Mouse (Mus musculus): ENCODE measurements around the gene Vwa2. TPM values are rescaled to one million over a fixed set of nuclear protein-coding genes. Genes with fewer than 3 reads are reported as not detected.

Gene Vwa2
- total RNA-seq, 2 experiments from 2014 or later, result 0.14 to 0.36 TPM

DNA sequence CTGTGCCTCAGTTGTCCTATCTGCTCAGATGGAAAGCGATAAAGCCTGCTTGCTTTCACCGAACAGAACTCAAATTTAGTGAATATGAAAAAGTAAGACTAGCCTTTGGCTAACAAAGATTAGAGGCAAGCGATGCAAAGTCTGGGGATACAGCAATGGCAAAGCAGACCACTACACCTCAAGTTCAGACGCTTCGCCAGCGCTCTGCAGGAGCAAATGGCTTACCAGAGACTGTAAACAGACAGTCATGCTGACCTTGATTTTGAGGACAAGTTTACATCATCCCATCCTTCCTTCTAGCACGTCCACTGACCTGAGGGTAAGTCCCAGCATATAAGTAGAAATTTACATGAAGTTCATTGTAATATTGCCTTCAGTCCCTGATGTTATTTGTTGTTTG is 72.2 kb downstream of the Vwa2 start:
- no peak for DNase-seq
- intact Hi-C loops (cut with DNase I), result no loop called here

DNA sequence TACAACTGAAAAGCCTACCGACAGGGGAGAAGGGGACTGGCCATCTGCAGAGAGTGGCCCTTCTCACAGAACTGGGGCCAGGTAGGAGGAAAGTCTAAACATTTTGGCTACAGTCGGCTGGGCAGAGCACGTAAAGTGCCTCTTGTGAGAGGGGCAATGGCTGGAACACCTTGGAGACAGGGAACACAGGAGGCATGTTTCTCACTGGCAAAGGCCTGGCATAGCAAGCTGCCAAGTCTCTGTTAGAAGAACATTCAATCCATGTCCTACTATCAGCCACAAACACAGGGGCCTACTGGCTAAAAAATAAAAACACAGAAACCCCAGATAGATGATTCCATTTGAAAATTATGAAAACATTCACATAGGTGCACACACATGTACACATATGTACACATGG is 72.7 kb downstream of the Vwa2 start:
- no peak for DNase-seq
- intact Hi-C loops (cut with DNase I), result no loop called here

DNA sequence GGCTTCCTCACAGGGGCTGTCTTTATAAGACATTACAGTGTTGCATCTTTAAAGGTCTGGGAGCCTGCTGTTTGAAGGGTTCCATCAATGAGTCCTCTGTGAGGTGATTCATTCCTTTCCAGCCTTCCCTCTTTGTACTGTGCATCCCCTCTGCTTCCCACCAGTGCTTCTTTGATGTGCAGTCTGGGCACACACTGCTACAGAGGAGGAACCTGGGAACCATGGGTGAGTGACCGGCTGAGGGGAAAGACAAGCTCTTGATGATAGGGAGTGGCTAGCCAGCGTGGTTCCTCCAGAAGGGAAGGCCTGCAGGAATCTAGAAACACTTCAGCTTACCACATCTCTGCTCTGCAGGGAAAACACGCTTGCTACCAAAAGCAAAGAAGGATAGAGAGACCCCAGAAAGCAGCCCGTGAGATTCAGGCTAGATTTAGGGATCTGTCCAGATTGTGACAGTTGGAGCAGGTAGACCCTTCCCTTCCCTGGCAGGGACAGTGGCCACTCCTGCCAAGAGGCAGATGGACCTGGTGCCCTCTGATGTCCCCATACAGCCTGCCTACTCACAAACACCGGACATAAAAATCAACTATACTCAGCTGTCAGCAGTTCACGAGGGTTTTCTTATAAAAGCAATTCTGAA is 74.0 kb downstream of the Vwa2 start:
- intact Hi-C loops (cut with DNase I), result no loop called here
- peak; percentile 66 for DNase-seq

DNA sequence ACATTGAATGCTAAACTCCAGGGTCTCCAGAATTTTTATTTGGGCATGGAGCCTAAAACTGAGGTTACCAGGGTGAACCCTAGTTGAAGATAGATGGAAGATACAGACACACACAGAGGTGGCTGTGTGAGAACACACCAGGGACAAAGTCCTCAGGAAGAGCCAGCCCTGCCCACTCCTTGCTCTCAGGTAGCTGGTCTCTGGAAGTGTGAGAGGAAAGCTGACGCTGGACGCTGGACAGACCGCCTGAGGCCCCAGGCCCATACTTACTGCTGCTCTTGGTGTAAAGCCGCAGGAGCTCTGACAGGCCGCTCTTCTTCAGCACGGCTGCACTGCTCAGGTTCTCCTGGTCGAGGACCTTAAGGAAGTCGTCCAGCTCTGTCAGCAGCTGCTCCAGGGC is 75.8 kb downstream of the Vwa2 start:
- no peak for DNase-seq
- intact Hi-C loops (cut with DNase I), result no loop called here

DNA sequence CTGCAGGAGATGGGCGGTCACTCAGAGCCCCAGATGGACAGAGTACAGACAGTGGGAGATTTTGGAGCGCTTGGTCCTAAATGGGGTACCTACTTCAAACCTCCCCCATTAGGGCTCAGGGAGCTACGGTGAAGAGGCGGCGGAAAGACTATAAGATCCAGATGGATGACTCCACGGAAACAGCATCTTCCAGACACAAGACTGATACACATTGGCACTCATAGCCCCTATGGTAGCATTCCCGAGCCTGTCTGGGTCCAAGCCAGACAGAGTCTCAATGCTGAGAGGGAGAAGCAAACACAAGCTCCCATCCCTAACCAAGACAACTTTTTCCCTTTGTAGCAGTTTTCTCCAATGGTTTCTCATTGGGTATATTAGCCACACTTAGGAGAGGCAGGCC is 76.8 kb downstream of the Vwa2 start:
- intact Hi-C loops (cut with DNase I), result no loop called here
- DNase-seq, result peak; percentile 23

DNA sequence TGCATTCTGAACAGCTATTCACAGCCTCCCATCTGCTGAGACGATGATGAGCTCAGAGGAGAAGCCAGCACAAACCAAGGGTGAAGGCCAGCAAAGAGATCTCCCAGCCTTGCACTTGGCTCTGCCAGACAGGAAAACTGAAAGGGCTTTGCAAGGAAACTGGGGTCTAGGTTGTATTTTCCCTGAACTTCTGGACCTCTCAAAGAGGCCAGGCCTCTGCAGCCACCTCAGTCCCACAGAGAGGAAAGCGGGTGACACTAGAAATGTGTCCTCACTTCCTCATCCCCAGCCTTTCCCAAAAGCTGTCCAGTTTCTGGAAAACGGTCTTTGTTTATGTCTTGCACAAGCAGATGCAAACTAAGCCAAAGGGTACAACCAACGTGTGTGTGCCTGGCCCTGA is 79.8 kb downstream of the Vwa2 start:
- intact Hi-C loops (cut with DNase I), result no loop called here

DNA sequence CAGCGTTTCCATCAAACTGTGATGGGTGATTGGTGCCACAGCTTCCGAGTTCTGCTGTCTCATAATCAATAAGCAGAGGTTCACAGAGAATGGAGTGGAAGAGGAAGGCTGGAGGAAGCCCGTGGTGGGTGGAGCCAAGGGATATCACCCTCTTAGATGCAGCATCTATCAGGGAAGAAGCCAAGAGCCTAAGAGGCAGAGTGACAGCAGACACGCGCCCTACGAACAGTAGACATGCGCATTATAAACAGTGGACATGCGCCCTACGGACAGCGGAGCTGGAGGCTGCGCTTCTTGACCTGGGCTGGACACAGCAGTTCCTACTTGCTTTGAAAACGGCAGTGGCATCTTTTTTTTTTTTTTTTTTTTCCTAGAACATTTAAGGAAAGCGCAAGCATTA is 80.8 kb downstream of the Vwa2 start:
- DNase-seq, result no peak
- intact Hi-C loops (cut with DNase I), result no loop called here

More for the DNA sequence above, 79.8 kb downstream of the Vwa2 start:
- no peak for DNase-seq

DNA sequence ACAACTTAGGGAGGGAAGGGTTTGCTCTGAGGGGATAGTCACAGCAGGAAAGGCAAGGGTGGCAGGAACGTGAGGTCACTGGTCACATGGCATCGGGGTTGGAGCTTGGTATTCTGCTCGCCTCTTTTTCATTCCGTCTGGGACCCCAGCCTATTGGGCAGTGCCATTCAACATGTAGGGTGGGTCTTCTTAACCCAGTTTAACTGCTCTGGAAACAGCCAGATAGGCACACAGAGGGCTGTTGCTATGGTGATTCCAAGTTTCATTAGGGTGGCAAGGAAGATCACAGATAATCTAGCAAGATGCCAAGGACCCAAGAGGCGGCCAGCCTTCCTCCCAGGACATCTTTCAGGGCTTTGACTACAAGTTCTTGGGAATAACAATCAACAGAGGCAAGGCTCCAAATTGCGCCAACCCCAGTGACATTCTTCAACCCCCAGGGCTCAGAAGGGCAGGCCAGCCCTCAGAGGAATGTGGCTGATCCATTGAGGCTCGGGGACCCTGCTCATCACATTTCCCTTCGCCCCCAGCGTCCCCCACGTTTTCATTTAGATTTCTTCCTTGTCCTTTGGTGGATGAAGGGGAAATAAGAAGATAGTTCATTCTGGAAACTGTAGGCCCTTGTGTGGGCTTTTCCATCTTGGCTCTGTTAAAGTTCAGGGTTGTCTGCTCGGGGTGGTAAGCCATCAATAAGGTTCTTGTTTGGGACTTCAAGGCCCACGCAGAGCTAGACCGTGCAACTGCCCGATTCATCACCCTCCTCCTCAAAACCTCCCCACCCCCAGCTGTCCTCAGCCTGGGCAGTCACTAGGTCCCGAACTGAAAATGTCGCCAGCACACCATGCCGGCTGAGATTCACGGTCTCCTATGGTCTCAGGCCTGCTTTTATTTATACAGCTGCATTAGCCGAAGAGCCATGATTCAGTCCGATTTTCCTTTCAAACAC is 81.8 kb downstream of the Vwa2 start:
- intact Hi-C loops (cut with DNase I), result no loop called here

DNA sequence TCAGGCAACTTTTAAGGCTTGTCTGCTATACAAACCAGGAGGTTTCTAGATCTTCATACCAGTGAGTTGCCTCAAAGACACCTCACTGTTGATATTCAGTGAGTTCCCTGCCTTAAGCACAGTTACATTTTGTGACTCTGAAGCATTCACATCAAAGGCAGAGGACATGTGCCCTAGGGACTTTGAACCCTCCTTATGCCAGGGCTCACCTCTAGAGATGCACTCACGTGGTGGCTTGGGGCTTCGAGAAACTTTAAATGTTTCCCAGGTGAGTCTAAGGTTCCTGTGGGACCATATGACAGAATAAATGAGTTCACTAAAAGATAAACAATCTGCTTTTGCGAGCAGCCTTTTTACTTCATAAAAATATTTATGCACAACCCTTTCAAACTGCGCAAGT is 84.0 kb downstream of the Vwa2 start:
- intact Hi-C loops (cut with DNase I), result no loop called here
- no peak for DNase-seq

More for the DNA sequence above, 81.8 kb downstream of the Vwa2 start:
- no peak for DNase-seq

DNA sequence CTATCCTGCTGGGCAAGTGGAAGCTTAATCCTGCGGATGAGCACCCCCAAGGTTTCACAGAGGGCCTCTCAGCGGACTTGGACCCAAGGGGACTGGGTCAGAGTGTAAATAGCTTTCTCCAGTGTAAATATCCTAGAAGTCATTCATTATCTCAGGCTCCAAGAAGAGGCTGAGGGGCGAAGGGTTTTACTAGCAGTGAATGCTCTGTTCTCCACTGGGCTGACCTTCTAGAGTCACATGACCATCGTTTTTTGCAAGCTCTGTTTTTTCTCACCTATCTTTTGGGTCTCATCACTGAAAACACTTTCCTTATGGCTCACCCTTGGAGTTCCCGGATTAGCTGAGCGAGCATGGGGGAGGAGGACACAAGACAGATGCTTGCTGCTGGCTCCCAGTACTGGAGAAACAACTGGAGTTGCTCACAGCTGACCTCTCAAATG is 84.6 kb downstream of the Vwa2 start:
- no peak for DNase-seq
- intact Hi-C loops (cut with DNase I), result no loop called here

DNA sequence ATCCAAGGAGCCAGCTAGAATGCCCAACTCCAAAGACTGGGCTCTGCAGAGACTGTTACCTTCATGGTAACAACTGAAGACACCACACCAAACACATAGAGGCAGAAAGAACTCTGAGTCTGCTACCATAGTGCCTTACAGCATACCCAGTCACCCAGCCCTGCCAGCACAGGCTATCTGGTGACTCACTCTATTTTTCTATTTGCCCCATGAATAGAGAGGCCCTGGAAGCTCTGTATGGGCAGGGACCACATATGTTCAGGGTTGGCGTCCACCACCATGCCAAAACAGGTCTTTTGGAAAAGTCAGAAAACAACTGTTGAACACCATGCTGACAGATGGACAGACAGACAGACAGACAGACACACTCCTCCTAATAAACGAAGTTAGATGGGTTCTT is 85.0 kb downstream of the Vwa2 start:
- intact Hi-C loops (cut with DNase I), result no loop called here
- no peak for DNase-seq

DNA sequence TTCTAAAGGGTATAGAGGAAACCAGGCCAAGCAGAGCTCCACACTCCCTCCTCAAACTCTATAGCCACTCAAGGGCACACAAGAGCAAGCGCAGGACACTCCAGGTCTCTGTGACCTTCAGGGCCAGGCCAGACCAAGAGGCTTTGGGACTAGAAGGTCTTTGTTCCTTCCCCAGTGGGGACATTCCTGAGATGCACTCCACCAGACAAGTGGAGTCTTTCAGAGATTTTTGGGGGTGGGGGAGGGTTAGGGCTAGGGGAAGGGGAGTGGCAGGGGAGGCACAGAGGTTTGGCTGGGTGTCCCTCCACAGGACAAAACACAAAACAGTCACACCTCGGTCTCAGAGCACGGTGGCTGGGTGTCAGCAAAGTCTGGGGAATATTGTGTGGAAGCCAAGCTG is 85.6 kb downstream of the Vwa2 start:
- intact Hi-C loops (cut with DNase I), result no loop called here
- no peak for DNase-seq

Other genes with a start within 250 kb of the Vwa2 start
- 10 to 100 TPM; 10.4 to 12.2 TPM for gene Adrb1, start 152.1 kb upstream of the Vwa2 start, total RNA-seq (2021)
- 10 to 100 TPM; 41.4 to 42.1 TPM for gene Ccdc186, start 52.1 kb upstream of the Vwa2 start, total RNA-seq (2021)
- 1 to 10 TPM; 1.1 to 1.4 TPM for gene Tdrd1, start 48.0 kb upstream of the Vwa2 start, total RNA-seq (2021)
- gene Afap1l2, start 134.0 kb downstream of the Vwa2 start, total RNA-seq (2021), result 10 to 100 TPM; 13.6 TPM

All from left cerebral cortex, postnatal 4 days (tissue).